Comparison of ENCODE assay signal across 15 mouse cellular contexts in genomic region chr6:146960956-146961355, GRCm38 (mm10). TPM values are rescaled to one million over a fixed set of nuclear protein-coding genes. Genes with fewer than 3 reads are reported as not detected.
DNase-seq lines count a peak whose midpoint lies in the region; ATAC-seq and TF ChIP-seq lines count a peak whose summit lies in the region.
"Had no signal": no experiment of that assay in that cellular context is flagged by ENCODE, and none has a peak within 500 bp of the region (broad histone marks: within the 10 kb centered on the region; RNA-seq: fewer than 3 reads in every experiment).

No protein-coding gene starts in this region.

- H3K27me3 ChIP-seq in liver, embryonic 13.5 days = no peaks in the 10 kb centered on the region
- no peaks in the 10 kb centered on the region for H3K27me3 ChIP-seq in liver, embryonic 11.5 days (replicated peaks; ENCODE audit: control insufficient read depth, insufficient read depth, low read length)
- no peaks in the 10 kb centered on the region for H3K27me3 ChIP-seq in heart, embryonic 13.5 days (replicated peaks)
- H3K27me3 ChIP-seq in small intestine, adult 2 months (ENCODE audit: control insufficient read depth, insufficient read depth, low read length) = no peaks in the 10 kb centered on the region

- H3K4me2 ChIP-seq in liver, embryonic 13.5 days = no peak overlapping the region
- no peak overlapping the region for H3K4me2 ChIP-seq in liver, embryonic 11.5 days
- no peak overlapping the region for H3K4me2 ChIP-seq in heart, embryonic 13.5 days

- TF ChIP-seq POLR2A in small intestine, adult 2 months (IDR thresholded peaks at IDR 0.05; ENCODE audit: low read depth, low read length) = no peak

- H3K27ac ChIP-seq in liver, embryonic 13.5 days = peak overlapping the region; percentile 71
- no peak overlapping the region for H3K27ac ChIP-seq in liver, embryonic 11.5 days (ENCODE audit: low read depth, low read length)
- H3K27ac ChIP-seq in heart, embryonic 13.5 days (replicated peaks) = peak overlapping the region; percentile 37; the same call in 1 of the 2 replicates
- 0 out of 2 replicates have a peak overlapping the region, but pooled peaks have one; percentile 0 for H3K27ac ChIP-seq in small intestine, adult 2 months (ENCODE audit: insufficient read depth, low read depth, low read length)
- H3K27ac ChIP-seq: stomach, postnatal 0 days had no signal

- peaks cover 42% of the 10 kb centered on the region for H3K4me1 ChIP-seq in liver, embryonic 13.5 days (replicated peaks)
- H3K4me1 ChIP-seq in liver, embryonic 11.5 days (replicated peaks; ENCODE audit: control insufficient read depth, insufficient read depth, low read length) = peaks cover 21% of the 10 kb centered on the region
- peaks cover 53% of the 10 kb centered on the region for H3K4me1 ChIP-seq in heart, embryonic 13.5 days
- peaks cover 3% of the 10 kb centered on the region; the same call in 1 of the 2 replicates for H3K4me1 ChIP-seq in small intestine, adult 2 months (ENCODE audit: control insufficient read depth, insufficient read depth, insufficient read length, low read length)

- no peak overlapping the region for H3K4me3 ChIP-seq in liver, embryonic 13.5 days (replicated peaks)
- no peak overlapping the region for H3K4me3 ChIP-seq in liver, embryonic 11.5 days (ENCODE audit: low read depth, low read length)
- H3K4me3 ChIP-seq in heart, embryonic 13.5 days = no peak overlapping the region
- H3K4me3 ChIP-seq in small intestine, adult 2 months (ENCODE audit: low read depth, low read length) = no peak overlapping the region

- DNase-seq in heart, adult 8-10 months (ENCODE audit: low spot score) = peak; percentile 46
- DNase-seq in heart, postnatal 4 days = no peak
- no peak for DNase-seq in liver, embryonic 13.5 days
- DNase-seq in liver, embryonic 11.5 days (ENCODE audit: low spot score) = no peak
- DNase-seq: adrenal gland, postnatal 36 days; cerebellum, adult 9-10 months; kidney, postnatal 4 days; liver had no signal

- H3K9ac ChIP-seq in liver, embryonic 13.5 days = 0 out of 2 replicates have a peak overlapping the region, but pooled peaks have one; percentile 3
- no peak overlapping the region for H3K9ac ChIP-seq in liver, embryonic 11.5 days (ENCODE audit: low read depth, low read length)
- peak overlapping the region; percentile 20; the same call in 1 of the 2 replicates for H3K9ac ChIP-seq in heart, embryonic 13.5 days

- no peak for ATAC-seq in liver, embryonic 13.5 days (ENCODE audit: low read depth)
- ATAC-seq in liver, embryonic 11.5 days (replicated peaks; ENCODE audit: low FRiP score) = no peak
- ATAC-seq in heart, embryonic 13.5 days (ENCODE audit: extremely low read depth, insufficient number of reproducible peaks, low FRiP score, low TSS enrichment) = no peak
- ATAC-seq in granulocyte monocyte progenitor cell, adult 5-6 weeks (replicated peaks; ENCODE audit: poor library complexity, severe bottlenecking) = no peak

- TF ChIP-seq CTCF in small intestine, adult 2 months (IDR thresholded peaks at IDR 0.05; ENCODE audit: extremely low read depth, insufficient read length, insufficient replicate concordance, low read depth, low read length) = no peak

- H3K9me3 ChIP-seq in liver, embryonic 13.5 days (replicated peaks) = no peaks in the 10 kb centered on the region
- no peaks in the 10 kb centered on the region for H3K9me3 ChIP-seq in liver, embryonic 11.5 days (ENCODE audit: control insufficient read depth, low read length)
- no peaks in the 10 kb centered on the region for H3K9me3 ChIP-seq in heart, embryonic 13.5 days

- 64% methylated on average over 5 of the region's 5 CpGs for WGBS in liver, embryonic 13.5 days (ENCODE audit: insufficient replicate concordance)
- WGBS in liver, embryonic 11.5 days = 70% methylated on average over 5 of the region's 5 CpGs
- WGBS in heart, embryonic 13.5 days = 47% methylated on average over 5 of the region's 5 CpGs
- 69% methylated on average over 5 of the region's 5 CpGs for WGBS in small intestine, adult 2 months

- H3K36me3 ChIP-seq in liver, embryonic 13.5 days = no peaks in the 10 kb centered on the region
- H3K36me3 ChIP-seq in liver, embryonic 11.5 days (ENCODE audit: control insufficient read depth, insufficient read depth, low read length) = no peaks in the 10 kb centered on the region
- H3K36me3 ChIP-seq in heart, embryonic 13.5 days = peaks cover 4% of the 10 kb centered on the region; the same call in 1 of the 2 replicates
- H3K36me3 ChIP-seq in small intestine, adult 2 months (ENCODE audit: control insufficient read depth, insufficient read depth, low read length) = no peaks in the 10 kb centered on the region

RNA-seq across cellular contexts. Expression of gene 1700034J05Rik, which starts 6.7 kb away (rescaled TPM):
- not detected for total RNA-seq in heart, adult 8-10 months (2022)
- not detected for total RNA-seq in heart, postnatal 4 days (2021)
- not detected in 2 replicates for polyA plus RNA-seq in liver, embryonic 13.5 days (2015; fragmentation: Nextera tagmentation; extraction: Ambion mirVana)
- 0.08 and 0.17 TPM in 2 replicates for polyA plus RNA-seq in liver, embryonic 11.5 days (2014; fragmentation: Nextera tagmentation; extraction: Ambion mirVana)
- 0.04 and 0.18 TPM in 2 replicates for polyA plus RNA-seq in heart, embryonic 13.5 days (2015; fragmentation: Nextera tagmentation; extraction: Ambion mirVana)
- polyA plus RNA-seq in small intestine, adult 2 months (2012; rRNA removed) = not detected in 2 replicates
- not detected in 2 replicates for total RNA-seq in granulocyte monocyte progenitor cell, adult 5-6 weeks (2014; fragmentation: Nextera tagmentation)
- not detected in 2 replicates for total RNA-seq in granulocyte monocyte progenitor cell, adult 5-6 weeks (2017)
- total RNA-seq: adrenal gland, postnatal 36 days; layer of hippocampus, postnatal 25 days; left cerebral cortex, postnatal 36 days; midbrain, postnatal 0 days had no signal
- polyA plus RNA-seq: midbrain, postnatal 0 days; stomach, postnatal 0 days had no signal
